Mouse (Mus musculus) testis, adult 2 months (tissue): ENCODE results near the gene Hsd17b11.

ENCODE experiments used
- CTCF ChIP-seq: fragments of 200-500 bp; IDR thresholded peaks from 2 replicates; pipeline ENCODE4 v1.5.1; 2012; ENCODE audit warnings: low read depth, mild to moderate bottlenecking, inconsistent platforms, low read length, moderate library complexity; ENCODE audit not compliant: control insufficient read depth, insufficient read depth, insufficient replicate concordance
- POLR2A ChIP-seq: fragments of 200-500 bp; IDR thresholded peaks from 2 replicates; pipeline ENCODE4 v1.6.1; 2012; ENCODE audit warnings: low read depth, mild to moderate bottlenecking, inconsistent platforms, low read length, moderate library complexity; ENCODE audit not compliant: control insufficient read depth

DNA sequence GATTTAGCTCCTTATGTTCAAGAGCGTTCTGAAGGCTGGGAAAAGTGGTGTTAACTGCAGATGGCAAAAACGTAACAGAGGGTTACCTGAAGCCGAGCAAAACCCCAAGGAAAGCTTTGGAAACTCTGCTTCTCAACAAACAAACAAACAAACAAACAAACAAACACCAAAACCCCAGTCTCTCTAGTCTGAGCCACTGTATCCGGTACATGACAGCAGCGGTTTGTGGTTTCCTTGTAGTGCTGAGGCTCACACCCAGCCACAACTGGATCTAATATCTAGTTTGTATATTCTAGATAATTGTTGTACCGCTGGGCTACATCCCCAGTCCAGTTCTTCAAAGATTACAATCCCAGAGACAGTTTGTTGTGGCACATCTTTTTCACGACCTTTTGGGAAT, 46.0 kb downstream of the Hsd17b11 start:
- TF ChIP-seq CTCF (no peak), POLR2A (no peak)
